Mouse (Mus musculus) neural tube, embryonic 13.5 days (tissue): ENCODE measurements around the gene Ankrd36. TPM values are rescaled to one million over a fixed set of nuclear protein-coding genes. Genes with fewer than 3 reads are reported as not detected.
"Not testable (repeated sequence)": the region's sequence is repeated elsewhere in the genome, so short reads cannot be mapped to it uniquely, and the experiment has no call there.

ENCODE experiments used
- ATAC-seq: fragments of 200-750 bp; cut with Nextera tagmentation; 2 replicates; pipeline ENCODE4 v1.8.0; 2017; ENCODE audit warnings: low read depth, mild to moderate bottlenecking, moderate TSS enrichment, moderate library complexity
- H3K27ac ChIP-seq: fragments of 300-500 bp; sonication (generic); replicated peaks from 2 replicates; pipeline ENCODE4 v1.5.1; 2015; ENCODE audit warnings: moderate library complexity, mild to moderate bottlenecking, inconsistent platforms
- H3K27me3 ChIP-seq: fragments of 300-500 bp; sonication (generic); 2 replicates; pipeline ENCODE4 v1.6.1; 2015; ENCODE audit warnings: mild to moderate bottlenecking, inconsistent platforms
- H3K36me3 ChIP-seq: fragments of 300-500 bp; sonication (generic); 2 replicates; pipeline ENCODE4 v1.6.1; 2015; ENCODE audit warnings: mild to moderate bottlenecking, inconsistent platforms
- H3K4me1 ChIP-seq: fragments of 300-500 bp; sonication (generic); replicated peaks from 2 replicates; pipeline ENCODE4 v1.6.1; 2015; ENCODE audit warnings: inconsistent platforms
- H3K4me2 ChIP-seq: fragments of 300-500 bp; sonication (generic); 2 replicates; pipeline ENCODE4 v1.6.1; 2015; ENCODE audit warnings: inconsistent platforms, mild to moderate bottlenecking, moderate library complexity
- H3K4me3 ChIP-seq: fragments of 300-500 bp; sonication (generic); 2 replicates; pipeline ENCODE4 v1.5.1; 2015; ENCODE audit warnings: mild to moderate bottlenecking, inconsistent platforms
- H3K9ac ChIP-seq: fragments of 300-500 bp; sonication (generic); 2 replicates; pipeline ENCODE4 v1.6.1; 2015; ENCODE audit warnings: moderate library complexity, mild to moderate bottlenecking, inconsistent platforms
- H3K9me3 ChIP-seq: fragments of 300-500 bp; sonication (generic); 2 replicates; pipeline ENCODE4 v1.6.1; 2016; ENCODE audit warnings: inconsistent platforms
- WGBS: fragments of 180-500 bp; shearing (Covaris S2); methylation state at CpG from one replicate; pipeline ENCODE4 v1.1.7; 2015; 5-methylcytosine and 5-hydroxymethylcytosine counted together
- polyA plus RNA-seq: library from polyadenylated mRNA; unstranded; fragments of >200 nt; fragmentation: Nextera tagmentation; extraction: Ambion mirVana; gene quantifications from 2 replicates; pipeline ENCODE4 v1.2.1, GENCODE M21; 2015

Gene Ankrd36
- polyA plus RNA-seq, 1 experiment from 2014 or later = not detected

DNA sequence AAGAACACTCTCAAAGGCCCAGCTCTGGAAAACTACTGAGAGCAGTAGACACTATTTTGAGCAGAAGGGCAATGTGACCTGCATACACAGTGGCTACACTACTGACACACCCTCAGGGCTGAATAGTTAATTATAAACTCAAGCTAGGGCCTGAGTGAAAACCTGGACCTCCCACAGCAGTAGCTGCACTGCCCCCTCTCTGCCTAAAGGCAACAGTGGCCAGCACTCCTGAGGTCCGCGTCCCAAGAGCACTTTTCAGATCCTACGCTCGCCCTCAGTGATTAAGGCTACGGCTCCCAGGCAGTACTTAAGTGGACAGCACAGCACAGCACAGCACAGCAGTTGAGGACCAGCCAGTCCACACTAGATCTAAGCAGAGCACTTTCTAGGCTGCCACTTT lies 36.4 kb upstream of the Ankrd36 start:
- 77% methylated on average over 5 of the region's 5 CpGs for WGBS
- Histone ChIP-seq H3K4me2 (no peak overlapping the region), H3K36me3 (peaks cover 79% of the 10 kb centered on the region), H3K27ac (no peak overlapping the region), H3K9ac (no peak overlapping the region), H3K4me3 (no peak overlapping the region), H3K27me3 (no peaks in the 10 kb centered on the region), H3K9me3 (no peaks in the 10 kb centered on the region), H3K4me1 (0 out of 2 replicates have a peak, but pooled peaks cover 2% of the 10 kb centered on the region)
- no peak for ATAC-seq

DNA sequence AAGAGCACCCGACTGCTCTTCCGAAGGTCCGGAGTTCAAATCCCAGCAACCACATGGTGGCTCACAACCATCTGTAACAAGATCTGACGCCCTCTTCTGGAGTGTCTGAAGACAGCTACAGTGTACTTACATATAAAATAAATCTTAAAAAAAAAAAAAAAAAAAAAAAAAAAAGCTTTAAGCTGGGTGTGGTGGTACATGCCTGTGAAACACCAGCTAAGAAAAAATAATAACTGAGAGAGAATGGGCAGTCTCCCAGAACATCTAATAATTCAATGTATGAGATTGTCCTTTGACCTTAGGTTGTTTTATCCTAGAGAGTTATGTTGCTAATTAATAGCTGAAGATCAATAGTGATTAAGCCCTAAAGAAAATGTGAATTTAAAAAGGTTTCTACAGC lies 32.0 kb upstream of the Ankrd36 start:
- 92% methylated on average over 3 of the region's 4 CpGs for WGBS
- not testable (repeated sequence) for H3K27me3 ChIP-seq, ATAC-seq, H3K4me3 ChIP-seq, H3K9me3 ChIP-seq, H3K27ac ChIP-seq, H3K4me2 ChIP-seq, H3K9ac ChIP-seq
- Histone ChIP-seq H3K36me3 (peaks cover 51% of the 10 kb centered on the region), H3K4me1 (peaks cover 31% of the 10 kb centered on the region)

DNA sequence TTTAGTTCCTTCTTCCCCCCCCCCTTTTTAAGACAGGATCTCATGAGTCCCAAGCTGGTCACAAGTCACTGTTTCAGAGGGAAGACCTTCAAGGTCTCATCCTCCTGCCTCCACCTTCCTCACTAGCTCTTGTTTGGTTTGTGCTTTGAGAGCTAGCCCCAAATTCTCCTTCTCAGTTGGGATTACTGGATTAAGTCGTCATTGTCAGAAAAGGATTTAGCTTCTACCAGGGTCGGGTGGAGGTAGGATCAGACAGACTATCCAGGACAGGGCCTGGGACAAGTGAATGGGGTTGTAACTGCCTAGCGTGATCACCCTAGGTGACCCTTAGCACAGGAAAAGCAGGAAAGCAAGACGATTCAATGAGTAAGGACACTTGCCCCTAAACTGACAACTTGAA lies 29.2 kb upstream of the Ankrd36 start:
- H3K9ac ChIP-seq = peak overlapping the region; percentile 90
- no peak overlapping the region for H3K27ac ChIP-seq
- H3K36me3 ChIP-seq = peaks cover 22% of the 10 kb centered on the region
- peak overlapping the region; percentile 82 for H3K4me2 ChIP-seq
- ATAC-seq = no peak
- H3K9me3 ChIP-seq = no peaks in the 10 kb centered on the region
- 74% methylated on average over 4 of the region's 4 CpGs for WGBS
- peaks cover 31% of the 10 kb centered on the region for H3K4me1 ChIP-seq
- peak overlapping the region; percentile 84 for H3K4me3 ChIP-seq
- H3K27me3 ChIP-seq = no peaks in the 10 kb centered on the region

DNA sequence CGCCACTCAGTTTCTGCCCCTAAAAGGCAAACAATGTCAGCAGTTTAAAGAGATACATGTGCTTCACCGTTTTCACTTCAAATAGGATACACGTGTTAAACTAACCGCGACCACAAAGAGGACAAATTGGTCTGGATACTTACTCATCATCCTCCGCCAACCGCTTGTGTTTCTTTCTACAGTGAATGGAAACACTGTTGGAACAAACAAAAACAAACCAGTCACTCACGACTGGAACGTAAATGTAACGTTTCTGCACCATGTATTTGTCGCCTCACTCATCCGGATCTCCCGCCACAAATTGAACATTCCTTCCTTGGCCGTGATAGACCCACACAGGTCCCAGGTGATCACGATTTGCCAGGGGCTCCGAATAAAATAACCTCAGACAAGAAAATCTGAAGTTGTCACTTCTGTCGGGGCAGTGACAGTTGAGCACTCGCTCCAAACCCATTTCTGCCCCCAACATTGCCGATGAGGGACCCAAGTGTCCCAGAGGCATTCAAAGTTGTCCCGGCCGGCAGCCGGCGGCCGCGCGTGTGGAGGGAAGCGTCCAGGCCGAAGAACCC lies 28.2 kb upstream of the Ankrd36 start:
- WGBS = 3% methylated on average over 28 of the region's 28 CpGs

DNA sequence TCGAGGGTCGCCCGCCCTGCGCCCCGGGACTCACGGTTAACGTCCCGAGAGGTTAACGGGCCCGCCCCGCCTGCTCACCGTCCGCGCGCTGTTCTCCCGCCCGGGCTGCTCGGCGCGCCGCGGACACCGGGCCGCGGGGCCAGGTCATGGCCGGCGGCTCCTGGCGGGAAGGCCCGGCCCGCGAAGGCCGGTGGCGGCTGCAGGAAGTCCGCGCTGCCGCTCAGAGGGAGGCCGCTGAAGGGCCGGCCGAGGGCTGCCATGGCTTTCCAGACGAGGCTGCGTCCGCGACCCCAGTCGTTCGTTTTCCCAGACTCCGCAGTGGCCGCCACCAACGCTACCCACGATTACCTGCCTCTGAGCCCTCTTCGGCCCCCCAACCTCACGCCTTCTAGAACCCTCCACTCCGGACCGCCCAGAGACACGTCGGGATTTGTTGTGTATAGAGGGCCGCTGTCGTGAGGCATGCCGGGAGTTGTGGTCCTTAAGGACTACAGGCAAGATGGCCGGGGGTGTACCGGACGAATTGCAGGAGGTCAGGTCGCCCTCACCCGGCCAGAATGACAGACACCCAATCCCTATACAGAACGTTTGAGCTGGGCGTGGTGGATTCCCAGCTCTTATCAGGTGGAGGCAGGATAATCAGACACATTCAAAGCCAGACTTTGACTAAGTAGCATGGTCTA lies 27.5 kb upstream of the Ankrd36 start, which contains the start of gene Ccdc117:
Gene Ccdc117, minus strand, starts transcription at position 389 of the 683 bp plus-strand sequence.
- WGBS = under 1% methylated on average over 64 of the region's 65 CpGs
- no peaks in the 10 kb centered on the region for H3K27me3 ChIP-seq

More for the DNA sequence above, 28.2 kb upstream of the Ankrd36 start:
- Histone ChIP-seq H3K9me3 (no peaks in the 10 kb centered on the region), H3K9ac (peak overlapping the region; percentile 90), H3K4me1 (peaks cover 31% of the 10 kb centered on the region), H3K4me2 (peak overlapping the region; percentile 82), H3K36me3 (peaks cover 20% of the 10 kb centered on the region), H3K27me3 (no peaks in the 10 kb centered on the region), H3K4me3 (peak overlapping the region; percentile 84), H3K27ac (peak overlapping the region; percentile 77; the same call in 1 of the 2 replicates)
- no peak for ATAC-seq

DNA sequence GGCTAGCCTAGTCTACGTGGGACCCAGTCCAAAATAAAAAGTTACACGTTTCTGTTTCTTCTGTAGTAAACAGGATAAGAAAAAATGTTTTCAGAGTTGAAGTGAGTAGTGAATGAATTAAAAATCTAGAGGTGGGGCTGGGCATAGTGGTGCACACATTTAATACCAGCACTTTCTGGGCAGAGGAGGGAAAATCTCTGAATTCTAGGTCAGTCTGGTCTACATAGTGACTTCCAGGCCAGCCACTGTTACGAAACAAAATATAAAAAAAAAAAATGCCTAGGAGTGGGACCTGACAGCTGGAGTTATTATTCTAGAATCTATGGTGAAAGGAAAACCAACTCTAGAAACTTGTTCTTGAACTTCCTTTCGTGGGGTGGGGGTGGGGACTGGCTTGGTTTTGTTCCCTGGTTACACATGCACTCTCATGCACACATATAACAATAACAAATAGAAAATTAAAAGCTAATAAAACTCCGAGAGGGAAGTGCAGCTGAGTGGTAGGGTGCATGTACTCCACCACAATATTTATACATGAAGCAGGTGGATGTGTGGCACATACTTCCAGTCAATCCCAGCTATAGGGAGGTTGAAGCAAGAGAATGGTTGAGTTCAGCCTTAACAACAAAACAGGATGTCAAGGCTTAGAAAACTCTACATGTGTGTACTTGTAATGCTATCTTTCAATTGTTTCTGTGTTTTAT lies 26.9 kb upstream of the Ankrd36 start:
- Histone ChIP-seq H3K27me3 (no peaks in the 10 kb centered on the region), H3K9ac (peak overlapping the region; percentile 90), H3K27ac (no peak overlapping the region), H3K36me3 (peaks cover 15% of the 10 kb centered on the region; the same call in 1 of the 2 replicates), H3K4me2 (peak overlapping the region; percentile 82), H3K9me3 (no peaks in the 10 kb centered on the region), H3K4me3 (peak overlapping the region; percentile 84), H3K4me1 (peaks cover 31% of the 10 kb centered on the region)
- WGBS = 61% methylated on average over 5 of the region's 5 CpGs
- ATAC-seq = peak; percentile 19; the same call in 1 of the 2 replicates

More for the DNA sequence above, 27.5 kb upstream of the Ankrd36 start, which contains the start of gene Ccdc117:
- peak; percentile 99 for ATAC-seq
- no peaks in the 10 kb centered on the region for H3K9me3 ChIP-seq
- H3K36me3 ChIP-seq = peaks cover 15% of the 10 kb centered on the region; the same call in 1 of the 2 replicates
- peaks cover 31% of the 10 kb centered on the region for H3K4me1 ChIP-seq
- H3K4me3 ChIP-seq = peak within 1 kb of the TSS; percentile 84
- peak within 1 kb of the TSS; percentile 82 for H3K4me2 ChIP-seq
- peak within 1 kb of the TSS; percentile 90 for H3K9ac ChIP-seq
- H3K27ac ChIP-seq = peak within 1 kb of the TSS; percentile 77

DNA sequence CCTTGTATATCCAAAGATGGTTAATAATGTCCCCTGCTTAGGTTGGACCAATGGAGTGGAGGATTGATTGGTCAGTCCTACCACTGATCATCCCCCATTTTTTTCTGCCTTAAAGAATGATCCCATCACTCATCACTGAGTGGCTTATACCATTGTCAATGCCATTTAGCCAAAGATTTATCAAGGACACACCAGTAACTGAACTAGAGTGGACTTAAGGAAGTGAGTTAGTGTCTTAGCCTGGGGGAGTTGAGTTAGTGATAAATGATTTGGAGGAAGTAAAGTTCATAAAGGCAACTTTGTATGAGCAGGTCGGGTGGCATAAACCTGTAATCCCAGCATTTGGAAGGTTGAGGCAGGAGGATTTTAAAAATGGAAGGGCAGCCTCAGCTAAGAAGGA lies 26.2 kb upstream of the Ankrd36 start:
- Histone ChIP-seq H3K9ac (no peak overlapping the region), H3K27me3 (no peaks in the 10 kb centered on the region), H3K36me3 (peaks cover 12% of the 10 kb centered on the region; the same call in 1 of the 2 replicates), H3K4me1 (peaks cover 28% of the 10 kb centered on the region), H3K4me2 (no peak overlapping the region), H3K27ac (no peak overlapping the region), H3K4me3 (no peak overlapping the region), H3K9me3 (no peaks in the 10 kb centered on the region)
- no peak for ATAC-seq
- WGBS = 82% methylated on average over 1 of the region's 1 CpGs

DNA sequence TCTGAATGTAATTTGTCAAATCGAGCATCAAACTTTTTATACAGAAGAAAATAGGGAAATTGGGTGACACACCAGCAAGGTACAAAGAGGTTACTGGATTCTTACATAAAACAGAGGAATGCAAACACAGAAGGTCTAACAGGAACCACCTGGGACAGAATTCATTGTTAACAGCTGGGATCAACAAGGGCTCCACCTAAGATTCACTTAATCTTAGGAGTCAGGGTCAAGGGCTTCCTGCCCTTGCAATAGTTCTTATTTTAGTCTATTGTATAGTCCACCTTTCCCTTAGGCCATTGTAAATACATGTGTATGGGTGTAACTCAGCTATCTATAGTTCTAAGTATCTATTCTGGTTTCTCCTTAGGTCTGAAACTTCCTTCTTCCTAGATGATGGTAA lies 24.8 kb upstream of the Ankrd36 start:
- H3K36me3 ChIP-seq, H3K27me3 ChIP-seq, H3K9ac ChIP-seq, H3K9me3 ChIP-seq, H3K27ac ChIP-seq, H3K4me3 ChIP-seq, H3K4me2 ChIP-seq, ATAC-seq: not testable (repeated sequence)
- peaks cover 15% of the 10 kb centered on the region for H3K4me1 ChIP-seq
- WGBS = 80% methylated on average over 1 of the region's 1 CpGs

DNA sequence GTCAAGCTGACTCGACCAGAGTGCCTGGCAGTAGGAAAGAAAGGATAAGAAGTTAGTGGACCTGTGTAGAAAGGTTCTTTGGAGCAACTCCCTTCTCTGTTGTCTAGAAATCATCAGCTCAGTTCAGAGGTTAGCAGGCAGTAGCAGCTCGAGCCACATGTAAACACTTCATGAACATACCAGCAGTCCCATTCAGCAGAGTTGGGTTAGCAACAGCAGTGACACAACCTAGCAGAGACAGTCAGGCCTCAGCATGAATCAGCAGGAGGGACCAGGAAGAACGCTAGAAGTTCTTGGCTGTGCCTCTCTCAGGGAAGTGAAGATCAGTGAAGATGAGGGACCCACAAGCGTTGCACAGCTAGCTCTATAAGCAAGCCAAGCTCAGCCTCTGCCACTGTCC lies 24.0 kb upstream of the Ankrd36 start:
- no peak overlapping the region for H3K4me2 ChIP-seq

DNA sequence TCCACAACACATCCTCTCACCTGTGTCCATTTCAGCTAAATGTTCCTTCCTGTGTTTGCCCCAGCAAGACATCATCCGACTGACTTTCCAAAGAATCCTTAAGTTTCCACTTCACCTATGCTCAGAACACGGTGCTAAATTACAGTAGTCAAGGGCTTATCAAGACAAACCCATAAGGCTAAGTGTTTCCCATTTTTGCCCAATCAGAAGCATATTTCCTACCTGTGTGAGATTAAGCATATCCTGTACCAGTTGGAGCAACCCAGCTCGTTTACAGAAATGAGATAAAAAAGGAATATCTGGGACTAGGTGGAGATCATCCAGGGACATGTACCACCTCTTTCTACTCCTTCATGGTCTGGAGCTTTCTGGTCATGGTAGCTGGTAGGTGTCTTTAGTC lies 22.8 kb upstream of the Ankrd36 start:
- H3K4me2 ChIP-seq = no peak overlapping the region
- ATAC-seq = no peak
- no peak overlapping the region for H3K27ac ChIP-seq
- H3K9ac ChIP-seq = no peak overlapping the region
- H3K36me3 ChIP-seq = no peaks in the 10 kb centered on the region
- no peaks in the 10 kb centered on the region for H3K27me3 ChIP-seq
- H3K9me3 ChIP-seq = no peaks in the 10 kb centered on the region
- no peak overlapping the region for H3K4me3 ChIP-seq
- WGBS = 90% methylated on average over 3 of the region's 3 CpGs
- H3K4me1 ChIP-seq = no peaks in the 10 kb centered on the region

More for the DNA sequence above, 24.0 kb upstream of the Ankrd36 start:
- Histone ChIP-seq H3K27ac (no peak overlapping the region), H3K4me1 (peaks cover 9% of the 10 kb centered on the region), H3K9ac (no peak overlapping the region), H3K9me3 (no peaks in the 10 kb centered on the region), H3K36me3 (no peaks in the 10 kb centered on the region), H3K4me3 (no peak overlapping the region), H3K27me3 (no peaks in the 10 kb centered on the region)
- ATAC-seq = no peak
- WGBS = 83% methylated on average over 4 of the region's 4 CpGs

DNA sequence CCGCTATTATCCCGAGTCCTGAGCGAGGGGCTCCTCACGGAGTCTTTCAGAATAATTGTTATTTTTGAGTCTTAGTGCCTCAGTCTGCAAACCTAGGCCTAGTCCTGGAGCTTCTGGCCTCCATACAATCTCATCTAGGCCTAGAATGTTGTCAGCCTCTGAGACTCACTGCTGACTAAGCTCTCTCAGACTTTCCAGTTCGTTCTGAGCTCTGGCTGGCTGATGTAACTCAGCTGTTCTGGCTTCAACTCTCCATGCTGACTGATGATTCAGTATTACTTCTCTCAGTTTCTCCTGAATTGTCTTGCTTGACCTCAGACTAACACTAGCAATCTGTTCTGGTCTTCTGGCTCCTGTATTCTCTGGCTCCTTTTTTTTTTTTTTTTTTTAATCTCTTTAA lies 18.1 kb upstream of the Ankrd36 start:
- Histone ChIP-seq H3K4me3 (no peak overlapping the region), H3K9me3 (no peaks in the 10 kb centered on the region), H3K4me2 (no peak overlapping the region), H3K9ac (no peak overlapping the region), H3K27ac (no peak overlapping the region), H3K4me1 (no peaks in the 10 kb centered on the region), H3K27me3 (no peaks in the 10 kb centered on the region), H3K36me3 (no peaks in the 10 kb centered on the region)
- 89% methylated on average over 5 of the region's 5 CpGs for WGBS
- ATAC-seq = no peak

DNA sequence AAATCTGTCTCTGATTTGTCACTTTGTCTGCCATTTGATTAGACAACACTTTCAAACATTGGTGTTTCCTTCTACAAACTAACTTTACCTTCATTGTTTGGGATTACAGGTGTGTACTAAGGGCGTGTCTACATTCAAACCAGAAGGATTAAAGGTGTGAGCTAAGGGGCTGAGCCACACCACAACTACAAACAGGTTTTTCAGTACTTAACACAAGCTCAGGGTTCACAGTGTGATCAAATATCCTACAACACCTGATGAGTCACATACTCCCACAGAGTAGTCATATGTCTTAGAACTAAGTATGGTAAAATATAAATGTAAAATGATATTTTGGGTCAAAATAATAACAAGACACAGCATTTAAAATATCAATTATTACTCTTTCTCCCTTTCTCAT lies 17.6 kb upstream of the Ankrd36 start:
- no peak overlapping the region for H3K27ac ChIP-seq
- no peaks in the 10 kb centered on the region for H3K36me3 ChIP-seq
- no peak for ATAC-seq
- no peaks in the 10 kb centered on the region for H3K4me1 ChIP-seq
- no peaks in the 10 kb centered on the region for H3K9me3 ChIP-seq
- H3K4me3 ChIP-seq = no peak overlapping the region
- H3K4me2 ChIP-seq = no peak overlapping the region
- WGBS = 62% methylated on average over 1 of the region's 1 CpGs
- no peak overlapping the region for H3K9ac ChIP-seq
- no peaks in the 10 kb centered on the region for H3K27me3 ChIP-seq
